23 mouse cellular contexts compared by ENCODE assay signal in the genomic region with DNA sequence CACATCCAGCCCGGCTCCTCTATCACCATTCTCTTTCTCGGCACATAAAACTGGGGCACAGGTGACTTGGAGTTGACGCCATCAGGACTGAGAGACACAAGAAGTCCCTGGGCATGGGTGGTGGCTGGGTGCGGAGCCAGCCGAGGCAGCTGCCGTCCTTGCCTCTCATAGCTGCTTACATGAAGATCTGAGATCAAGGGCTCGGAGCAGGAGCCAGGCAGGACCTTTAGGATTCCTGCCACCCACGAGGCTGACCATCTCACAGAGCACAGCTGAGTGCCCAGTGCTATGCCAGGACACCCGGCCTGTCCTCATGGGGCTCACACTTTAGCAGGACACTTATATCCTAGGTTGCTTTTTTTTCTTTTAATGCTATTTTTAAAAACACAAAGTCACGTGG. TPM values are rescaled to one million over a fixed set of nuclear protein-coding genes. Genes with fewer than 3 reads are reported as not detected.
A peak's percentile ranks its signal among the peaks of the same experiment; 100 is the strongest.
DNase-seq lines count a peak whose midpoint lies in the region; ATAC-seq and TF ChIP-seq lines count a peak whose summit lies in the region.
"Had no signal": no experiment of that assay in that cellular context is flagged by ENCODE, and none has a peak within 500 bp of the region (broad histone marks: within the 10 kb centered on the region; RNA-seq: fewer than 3 reads in every experiment).

No protein-coding gene starts in this region.

- DNase-seq in adrenal gland, adult 2 months: peak; percentile 53
- DNase-seq in adrenal gland, postnatal 4 days (ENCODE audit: low spot score in 2 of 2): no peak
- DNase-seq in gastrocnemius, adult 2 months: peak; percentile 78
- DNase-seq in gastrocnemius, postnatal 4 days (ENCODE audit: low spot score in 2 of 2): no peak
- DNase-seq in gastrocnemius, postnatal 14 days: peak; percentile 14
- peak; percentile 76 for DNase-seq in gastrocnemius, postnatal 25 days
- DNase-seq in frontal cortex, postnatal 10 days (ENCODE audit: low spot score in 2 of 2): no peak
- DNase-seq: adrenal gland, postnatal 14 days; cerebellum, adult 11 months; cerebellum, adult 18-20 months; cerebellum, adult 8-10 months; cerebellum, adult 9-11 months; cerebellum, postnatal 14 days; cerebellum, postnatal 36 days; embryo, embryonic 11 days had no signal

- intact Hi-C loops in gastrocnemius, adult 2 months (cut with DNase I): no loop called here
- intact Hi-C loops in gastrocnemius, postnatal 14 days (cut with DNase I; ENCODE audit: low total_unique reads): no loop called here

- H3K4me1 ChIP-seq in hindbrain, embryonic 12.5 days: peaks cover 15% of the 10 kb centered on the region; the same call in 1 of the 2 replicates
- H3K4me1 ChIP-seq: embryonic facial prominence, embryonic 15.5 days had no signal

- H3K4me2 ChIP-seq in hindbrain, embryonic 12.5 days (replicated peaks): no peak overlapping the region
- H3K4me2 ChIP-seq: embryonic facial prominence, embryonic 13.5 days; embryonic facial prominence, embryonic 15.5 days; forebrain, embryonic 12.5 days had no signal

- H3K27ac ChIP-seq in gastrocnemius, adult 2 months: peak overlapping the region; percentile 76
- no peak overlapping the region for H3K27ac ChIP-seq in hindbrain, embryonic 12.5 days
- H3K27ac ChIP-seq: embryonic facial prominence, embryonic 13.5 days; embryonic facial prominence, embryonic 15.5 days; forebrain, embryonic 10.5 days; forebrain, embryonic 12.5 days had no signal

- no peak for TF ChIP-seq CTCF in gastrocnemius, adult 2 months (IDR thresholded peaks at IDR 0.05)

- H3K4me3 ChIP-seq in gastrocnemius, adult 2 months: no peak overlapping the region
- H3K4me3 ChIP-seq in hindbrain, embryonic 12.5 days: no peak overlapping the region
- H3K4me3 ChIP-seq: embryonic facial prominence, embryonic 13.5 days; embryonic facial prominence, embryonic 15.5 days; erythroblast, embryonic 14.5 days; forebrain, embryonic 10.5 days; forebrain, embryonic 12.5 days had no signal

- H3K36me3 ChIP-seq in hindbrain, embryonic 12.5 days: no peaks in the 10 kb centered on the region
- H3K36me3 ChIP-seq: embryonic facial prominence, embryonic 13.5 days; embryonic facial prominence, embryonic 15.5 days; forebrain, embryonic 10.5 days; forebrain, embryonic 12.5 days had no signal

- H3K9me3 ChIP-seq in hindbrain, embryonic 12.5 days (replicated peaks): no peaks in the 10 kb centered on the region
- H3K9me3 ChIP-seq: embryonic facial prominence, embryonic 13.5 days; embryonic facial prominence, embryonic 15.5 days; forebrain, embryonic 10.5 days; forebrain, embryonic 12.5 days had no signal

- no peak for ATAC-seq in hindbrain, embryonic 12.5 days (ENCODE audit: low FRiP score)
- ATAC-seq: forebrain, embryonic 14.5 days; forebrain, embryonic 16.5 days had no signal

- H3K9ac ChIP-seq in hindbrain, embryonic 12.5 days: no peak overlapping the region
- H3K9ac ChIP-seq: embryonic facial prominence, embryonic 13.5 days; embryonic facial prominence, embryonic 15.5 days; forebrain, embryonic 12.5 days had no signal

- 89% methylated on average over 10 of the region's 10 CpGs for whole genome bisulfite sequencing in hindbrain, embryonic 12.5 days

- no peaks in the 10 kb centered on the region for H3K27me3 ChIP-seq in hindbrain, embryonic 12.5 days
- H3K27me3 ChIP-seq: embryonic facial prominence, embryonic 13.5 days; embryonic facial prominence, embryonic 15.5 days; forebrain, embryonic 12.5 days had no signal

RNA-seq across cellular contexts. Expression of a gene that starts 32.3 kb away (rescaled TPM):
- 10 to 100 TPM; 24.2 to 36.4 TPM for total RNA-seq in adrenal gland, adult 2 months (2021)
- polyA plus RNA-seq in adrenal gland, adult 2 months (2012; rRNA removed): 5.3 and 9.0 TPM in 2 replicates
- total RNA-seq in adrenal gland, postnatal 4 days (2021): 10 to 100 TPM; 29.0 to 34.7 TPM
- 10 to 100 TPM; 29.8 to 77.3 TPM for total RNA-seq in gastrocnemius, adult 2 months (2021)
- total RNA-seq in gastrocnemius, postnatal 4 days (2021): 10 to 100 TPM; 11.0 to 15.6 TPM
- 10 to 100 TPM; 18.8 to 24.3 TPM for total RNA-seq in gastrocnemius, postnatal 14 days (2021)
- 10 to 100 TPM; 40.4 to 46.3 TPM for total RNA-seq in gastrocnemius, postnatal 25 days (2021)
- polyA plus RNA-seq in hindbrain, embryonic 12.5 days (2016; fragmentation: Nextera tagmentation; extraction: Ambion mirVana): 2.2 and 4.3 TPM in 2 replicates
- polyA plus RNA-seq: erythroblast, embryonic 14.5 days had no signal

Comparison
In these comparisons a context has a peak if more than half of its experiments do, and no peak if none do; other contexts are left out.
1. DNase-seq: peak in adrenal gland, adult 2 months (single experiment), gastrocnemius, adult 2 months (single experiment), gastrocnemius, postnatal 14 days (single experiment) and gastrocnemius, postnatal 25 days (single experiment); none in adrenal gland, postnatal 4 days (0 of 2), gastrocnemius, postnatal 4 days (0 of 2) and frontal cortex, postnatal 10 days (0 of 2).